Mouse (Mus musculus) erythroid progenitor cell, adult 5-6 weeks (primary cell): ENCODE data around the gene Kbtbd2. TPM values are rescaled to one million over a fixed set of nuclear protein-coding genes. Genes with fewer than 3 reads are reported as not detected.

ENCODE experiments used
- ATAC-seq: replicated peaks from 2 replicates; pipeline ENCODE4 v1.8.0; 2016; ENCODE audit warnings: moderate number of reproducible peaks, mild to moderate bottlenecking, moderate TSS enrichment, inconsistent platforms; ENCODE audit not compliant: poor library complexity, low FRiP score, severe bottlenecking
- total RNA-seq, 2 experiments: library from RNA; stranded (forward) in 1 of 2; stranded (reverse) in 1 of 2; fragments of 150-400 nt in 1 of 2; fragments of 186-747, 209-891 nt in 1 of 2; gene quantifications; 2 replicates each; pipeline versions ENCODE4 v1.2.3 to v1.2.4; 2015 to 2017; ENCODE audit warnings: low replicate concordance in 2 of 2

Gene Kbtbd2
- total RNA-seq, 2 experiments from 2014 or later, result 44.9 to 45.8 TPM

- no peak for ATAC-seq
These were observed 2.8 kb downstream of the Kbtbd2 start for GRCm38 (mm10) chr6:56794834-56795233.

GRCm38 (mm10) chr6:56789336-56789735 lies 8.3 kb downstream of the Kbtbd2 start:
- peak; percentile 61; the same call in 1 of the 2 replicates for ATAC-seq

GRCm38 (mm10) chr6:56787668-56788067 lies 9.9 kb downstream of the Kbtbd2 start:
- ATAC-seq, result no peak

GRCm38 (mm10) chr6:56785068-56785467 lies 12.5 kb downstream of the Kbtbd2 start:
- no peak for ATAC-seq

GRCm38 (mm10) chr6:56783561-56784272 lies 13.9 kb downstream of the Kbtbd2 start:
- no peak for ATAC-seq

- ATAC-seq, result no peak
These were observed 18.0 kb downstream of the Kbtbd2 start for GRCm38 (mm10) chr6:56779636-56780035.

GRCm38 (mm10) chr6:56775816-56776215 lies 21.8 kb downstream of the Kbtbd2 start:
- no peak for ATAC-seq

- ATAC-seq, result no peak
These were observed 31.9 kb downstream of the Kbtbd2 start for GRCm38 (mm10) chr6:56765696-56766095.

GRCm38 (mm10) chr6:56765265-56765664 lies 32.3 kb downstream of the Kbtbd2 start:
- no peak for ATAC-seq

GRCm38 (mm10) chr6:56759324-56759723 lies 38.3 kb downstream of the Kbtbd2 start:
- ATAC-seq, result no peak

- no peak for ATAC-seq
These were observed 41.5 kb downstream of the Kbtbd2 start for GRCm38 (mm10) chr6:56756117-56756516.

- ATAC-seq, result no peak
These were observed 43.9 kb downstream of the Kbtbd2 start for GRCm38 (mm10) chr6:56753719-56754118.

GRCm38 (mm10) chr6:56745950-56746543 lies 51.6 kb downstream of the Kbtbd2 start:
- ATAC-seq, result no peak

GRCm38 (mm10) chr6:56732545-56732944 lies 65.1 kb downstream of the Kbtbd2 start:
- no peak for ATAC-seq

Other genes with a start within 250 kb of the Kbtbd2 start
- not detected in 2 replicates for gene Pde1c, start 228.7 kb downstream of the Kbtbd2 start, total RNA-seq (2015; ENCODE audit: low replicate concordance)
- gene Pde1c, start 228.7 kb downstream of the Kbtbd2 start, total RNA-seq (2017; ENCODE audit: low replicate concordance), result 0.30 and 0.77 TPM in 2 replicates
- gene Lsm5, start 93.1 kb downstream of the Kbtbd2 start, total RNA-seq (2015; ENCODE audit: low replicate concordance), result 22.2 and 47.6 TPM in 2 replicates
- gene Lsm5, start 93.1 kb downstream of the Kbtbd2 start, total RNA-seq (2017; ENCODE audit: low replicate concordance), result 21.9 and 98.5 TPM in 2 replicates
- 8.8 and 10.5 TPM in 2 replicates for gene Avl9, start 82.9 kb downstream of the Kbtbd2 start, total RNA-seq (2015; ENCODE audit: low replicate concordance)
- 9.8 and 16.7 TPM in 2 replicates for gene Avl9, start 82.9 kb downstream of the Kbtbd2 start, total RNA-seq (2017; ENCODE audit: low replicate concordance)
- gene Fkbp9, start 34.2 kb upstream of the Kbtbd2 start, total RNA-seq (2015; ENCODE audit: low replicate concordance), result 2.9 TPM in 1 of 2 replicates, not detected in the other
- 0.68 and 1.9 TPM in 2 replicates for gene Fkbp9, start 34.2 kb upstream of the Kbtbd2 start, total RNA-seq (2017; ENCODE audit: low replicate concordance)
- 371 and 463 TPM in 2 replicates for gene Nt5c3, start 126.1 kb upstream of the Kbtbd2 start, total RNA-seq (2015; ENCODE audit: low replicate concordance)
- 280 and 388 TPM in 2 replicates for gene Nt5c3, start 126.1 kb upstream of the Kbtbd2 start, total RNA-seq (2017; ENCODE audit: low replicate concordance)
- gene Vmn1r4, start 126.2 kb upstream of the Kbtbd2 start, total RNA-seq (2015; ENCODE audit: low replicate concordance), result 2.2 TPM in 1 of 2 replicates, not detected in the other
- 0.30 TPM in 1 of 2 replicates, not detected in the other for gene Vmn1r4, start 126.2 kb upstream of the Kbtbd2 start, total RNA-seq (2017; ENCODE audit: low replicate concordance)
- not detected in 2 replicates for gene Vmn1r5, start 172.5 kb upstream of the Kbtbd2 start, total RNA-seq (2015; ENCODE audit: low replicate concordance)
- not detected in 2 replicates for gene Vmn1r5, start 172.5 kb upstream of the Kbtbd2 start, total RNA-seq (2017; ENCODE audit: low replicate concordance)
- not detected in 2 replicates for gene Vmn1r6, start 199.4 kb upstream of the Kbtbd2 start, total RNA-seq (2015; ENCODE audit: low replicate concordance)
- not detected in 2 replicates for gene Vmn1r6, start 199.4 kb upstream of the Kbtbd2 start, total RNA-seq (2017; ENCODE audit: low replicate concordance)
- gene Vmn1r7, start 227.5 kb upstream of the Kbtbd2 start, total RNA-seq (2015; ENCODE audit: low replicate concordance), result not detected in 2 replicates
- gene Vmn1r7, start 227.5 kb upstream of the Kbtbd2 start, total RNA-seq (2017; ENCODE audit: low replicate concordance), result not detected in 2 replicates
- gene Vmn1r8, start 234.5 kb upstream of the Kbtbd2 start, total RNA-seq (2015; ENCODE audit: low replicate concordance), result not detected in 2 replicates
- 0.39 TPM in 1 of 2 replicates, not detected in the other for gene Vmn1r8, start 234.5 kb upstream of the Kbtbd2 start, total RNA-seq (2017; ENCODE audit: low replicate concordance)